Mouse (Mus musculus) stomach, embryonic 16.5 days (tissue): ENCODE results near the gene Nr4a1. TPM values are rescaled to one million over a fixed set of nuclear protein-coding genes. Genes with fewer than 3 reads are reported as not detected.

Source experiments
- ATAC-seq: fragments of 200-750 bp; cut with Nextera tagmentation; 2 replicates; pipeline ENCODE4 v1.8.0; 2017; ENCODE audit warnings: moderate number of reproducible peaks, moderate TSS enrichment; ENCODE audit not compliant: insufficient read depth, low FRiP score
- H3K27ac ChIP-seq: fragments of 300-500 bp; sonication (generic); 2 replicates; pipeline ENCODE4 v1.5.1; 2014; ENCODE audit warnings: low read length
- H3K27me3 ChIP-seq: fragments of 300-500 bp; sonication (generic); 2 replicates; pipeline ENCODE4 v1.6.1; 2014; ENCODE audit warnings: low read length, control low read depth, mixed read lengths; ENCODE audit not compliant: control insufficient read depth, insufficient read depth
- H3K36me3 ChIP-seq: fragments of 300-500 bp; sonication (generic); 2 replicates; pipeline ENCODE4 v1.6.1; 2014; ENCODE audit warnings: low read length; ENCODE audit not compliant: control insufficient read depth, insufficient read depth
- H3K4me1 ChIP-seq: fragments of 300-500 bp; sonication (generic); 2 replicates; pipeline ENCODE4 v1.6.1; 2014; ENCODE audit warnings: low read length, control low read depth, mixed read lengths; ENCODE audit not compliant: control insufficient read depth, insufficient read depth
- H3K4me2 ChIP-seq: fragments of 300-500 bp; sonication (generic); 2 replicates; pipeline ENCODE4 v1.6.1; 2014; ENCODE audit warnings: low read depth, low read length, mixed read lengths
- H3K4me3 ChIP-seq: fragments of 300-500 bp; sonication (generic); replicated peaks from 2 replicates; pipeline ENCODE4 v1.5.1; 2014; ENCODE audit warnings: mild to moderate bottlenecking, low read length
- H3K9ac ChIP-seq: fragments of 300-500 bp; sonication (generic); 2 replicates; pipeline ENCODE4 v1.6.1; 2014; ENCODE audit warnings: low read length
- H3K9me3 ChIP-seq: fragments of 300-500 bp; sonication (generic); replicated peaks from 2 replicates; pipeline ENCODE4 v1.6.1; 2016; ENCODE audit warnings: low read length, control low read depth; ENCODE audit not compliant: control insufficient read depth
- WGBS: fragments of 180-500 bp; shearing (Covaris S2); extraction: QIAGEN DNeasy Blood & Tissue Kit; methylation state at CpG from one replicate; pipeline ENCODE4 v1.1.7; 2014; 5-methylcytosine and 5-hydroxymethylcytosine counted together
- polyA plus RNA-seq: library from polyadenylated mRNA; unstranded; fragments of >200 nt; fragmentation: Nextera tagmentation; extraction: Ambion mirVana; gene quantifications from 2 replicates; pipeline ENCODE4 v1.2.1, GENCODE M21; 2015

Nr4a1 gene
- polyA plus RNA-seq, 1 experiment from 2014 or later = 13.3 TPM

GRCm38 (mm10) chr15:101247155-101247498 is 6.9 kb upstream of the Nr4a1 start:
- WGBS = 72% methylated on average over 1 of the region's 1 CpGs
- no peaks in the 10 kb centered on the region for H3K9me3 ChIP-seq
- H3K36me3 ChIP-seq = no peaks in the 10 kb centered on the region
- peaks cover 17% of the 10 kb centered on the region for H3K4me1 ChIP-seq
- H3K4me3 ChIP-seq = peak overlapping the region; percentile 49
- H3K27me3 ChIP-seq = no peaks in the 10 kb centered on the region
- H3K4me2 ChIP-seq = peak overlapping the region; percentile 80
- no peak overlapping the region; the same call in 1 of the 2 replicates for H3K9ac ChIP-seq
- ATAC-seq = no peak
- H3K27ac ChIP-seq = peak overlapping the region; percentile 93; the same call in 1 of the 2 replicates

DNA sequence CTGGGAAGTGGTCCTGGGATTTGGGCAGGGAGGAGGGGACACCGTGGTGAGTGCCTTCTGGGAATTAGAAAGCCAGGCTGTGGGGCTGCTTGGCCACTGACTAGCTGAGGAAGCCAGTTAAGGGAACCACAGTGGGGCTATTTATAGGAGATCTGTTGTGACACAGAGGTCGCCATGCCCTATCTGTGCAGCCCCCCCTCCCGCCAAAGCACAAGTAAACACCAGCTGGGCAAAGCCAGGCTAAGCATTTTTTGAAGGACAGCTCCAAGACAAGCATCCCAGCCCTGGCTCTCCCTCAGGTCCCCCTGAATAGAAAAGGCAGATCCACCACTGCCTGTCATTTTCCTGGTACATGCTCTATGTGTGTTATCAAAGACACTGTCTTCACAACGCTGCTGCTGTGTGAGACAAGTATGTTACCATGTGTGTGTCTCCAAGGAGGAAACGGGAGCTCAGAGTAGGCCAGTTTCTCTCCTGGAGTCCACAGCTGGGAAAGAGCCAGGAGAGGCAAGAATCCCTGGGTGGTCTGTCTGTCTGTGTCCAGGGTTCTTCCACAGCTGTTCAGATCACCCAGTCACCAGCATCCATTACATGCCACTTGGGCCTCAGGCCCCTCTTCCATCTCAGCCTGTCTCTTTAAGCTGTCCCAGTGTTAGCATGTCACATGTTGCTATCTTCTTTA is 5.9 kb upstream of the Nr4a1 start:
- Histone ChIP-seq H3K27me3 (no peaks in the 10 kb centered on the region), H3K9me3 (no peaks in the 10 kb centered on the region), H3K27ac (peak overlapping the region; percentile 75), H3K4me3 (no peak overlapping the region), H3K4me1 (peaks cover 17% of the 10 kb centered on the region), H3K9ac (peak overlapping the region; percentile 48; the same call in 1 of the 2 replicates), H3K4me2 (no peak overlapping the region), H3K36me3 (no peaks in the 10 kb centered on the region)
- ATAC-seq = no peak
- 33% methylated on average over 5 of the region's 5 CpGs for WGBS

- H3K36me3 ChIP-seq = no peaks in the 10 kb centered on the region
- H3K27me3 ChIP-seq = no peaks in the 10 kb centered on the region
- no peaks in the 10 kb centered on the region for H3K9me3 ChIP-seq
- no peak overlapping the region for H3K27ac ChIP-seq
- peaks cover 26% of the 10 kb centered on the region for H3K4me1 ChIP-seq
- no peak overlapping the region for H3K4me2 ChIP-seq
- no peak overlapping the region for H3K9ac ChIP-seq
- no peak for ATAC-seq
- WGBS = 68% methylated on average over 9 of the region's 9 CpGs
- no peak overlapping the region for H3K4me3 ChIP-seq
These were observed 3.8 kb upstream of the Nr4a1 start for GRCm38 (mm10) chr15:101250220-101250800.

DNA sequence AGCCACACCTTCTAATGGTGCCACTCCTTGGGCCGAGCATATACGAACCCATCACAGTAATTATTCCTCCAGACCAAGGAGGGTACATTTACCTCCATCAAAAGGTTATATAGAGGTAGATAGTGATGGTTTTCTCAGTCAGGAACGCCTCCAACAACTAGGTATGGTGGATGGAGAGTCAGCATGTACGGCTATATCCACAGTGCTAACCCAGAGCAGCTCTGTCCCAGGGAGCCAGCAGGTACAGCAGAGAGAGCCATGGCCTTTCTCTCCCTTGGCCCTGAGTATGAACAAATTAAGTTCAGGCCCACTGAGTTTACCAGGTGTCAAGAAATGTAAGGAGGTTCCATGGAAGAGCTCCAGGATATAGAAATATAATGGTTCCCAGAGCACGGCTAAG is 2.1 kb upstream of the Nr4a1 start:
- Histone ChIP-seq H3K27me3 (no peaks in the 10 kb centered on the region), H3K27ac (no peak overlapping the region), H3K4me1 (peaks cover 21% of the 10 kb centered on the region), H3K9ac (no peak overlapping the region), H3K4me2 (no peak overlapping the region), H3K36me3 (no peaks in the 10 kb centered on the region), H3K4me3 (no peak overlapping the region), H3K9me3 (no peaks in the 10 kb centered on the region)
- 87% methylated on average over 5 of the region's 5 CpGs for WGBS
- no peak for ATAC-seq

DNA sequence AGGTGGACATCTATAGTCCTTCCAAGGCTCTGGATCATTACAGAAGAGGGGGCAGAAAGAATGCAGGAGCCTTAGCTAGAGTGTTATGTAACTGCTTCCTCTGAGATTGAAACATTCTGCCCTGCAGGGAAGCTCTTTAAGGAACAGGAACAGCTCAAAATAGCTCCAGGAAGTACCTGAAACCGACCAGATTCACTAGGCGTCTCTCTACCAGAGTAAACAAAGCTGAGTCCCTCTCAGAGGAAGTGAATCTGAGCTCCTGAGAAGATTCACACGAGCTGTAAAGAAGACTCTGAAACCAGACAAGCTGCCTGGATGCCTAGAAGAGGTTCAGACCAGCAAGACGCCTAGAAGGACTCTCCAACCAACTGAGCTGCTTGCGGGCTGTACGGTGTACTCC is 1.5 kb upstream of the Nr4a1 start:
- Histone ChIP-seq H3K27ac (no peak overlapping the region), H3K36me3 (no peaks in the 10 kb centered on the region), H3K4me1 (peaks cover 21% of the 10 kb centered on the region), H3K4me3 (no peak overlapping the region), H3K4me2 (no peak overlapping the region), H3K9me3 (no peaks in the 10 kb centered on the region), H3K9ac (no peak overlapping the region), H3K27me3 (no peaks in the 10 kb centered on the region)
- no peak for ATAC-seq
- 71% methylated on average over 6 of the region's 6 CpGs for WGBS

- no peaks in the 10 kb centered on the region for H3K36me3 ChIP-seq
- no peaks in the 10 kb centered on the region for H3K27me3 ChIP-seq
- peak overlapping the region; percentile 95 for H3K4me2 ChIP-seq
- 0 out of 2 replicates have a peak overlapping the region, but pooled peaks have one; percentile 2 for H3K27ac ChIP-seq
- H3K9me3 ChIP-seq = no peaks in the 10 kb centered on the region
- peak overlapping the region; percentile 86 for H3K9ac ChIP-seq
- peaks cover 12% of the 10 kb centered on the region; the same call in 1 of the 2 replicates for H3K4me1 ChIP-seq
- no peak for ATAC-seq
- peak overlapping the region; percentile 64 for H3K4me3 ChIP-seq
- WGBS = 31% methylated on average over 3 of the region's 3 CpGs
These were observed 545 bp upstream of the Nr4a1 start for GRCm38 (mm10) chr15:101253563-101253885.

GRCm38 (mm10) chr15:101255842-101256462 is 1.9 kb downstream of the Nr4a1 start:
- H3K4me3 ChIP-seq = no peak overlapping the region
- WGBS = 81% methylated on average over 7 of the region's 7 CpGs
- no peak for ATAC-seq
- no peak overlapping the region for H3K27ac ChIP-seq
- H3K9ac ChIP-seq = no peak overlapping the region
- H3K4me1 ChIP-seq = peaks cover 23% of the 10 kb centered on the region
- H3K4me2 ChIP-seq = no peak overlapping the region
- no peaks in the 10 kb centered on the region for H3K36me3 ChIP-seq
- no peaks in the 10 kb centered on the region for H3K9me3 ChIP-seq
- H3K27me3 ChIP-seq = no peaks in the 10 kb centered on the region

DNA sequence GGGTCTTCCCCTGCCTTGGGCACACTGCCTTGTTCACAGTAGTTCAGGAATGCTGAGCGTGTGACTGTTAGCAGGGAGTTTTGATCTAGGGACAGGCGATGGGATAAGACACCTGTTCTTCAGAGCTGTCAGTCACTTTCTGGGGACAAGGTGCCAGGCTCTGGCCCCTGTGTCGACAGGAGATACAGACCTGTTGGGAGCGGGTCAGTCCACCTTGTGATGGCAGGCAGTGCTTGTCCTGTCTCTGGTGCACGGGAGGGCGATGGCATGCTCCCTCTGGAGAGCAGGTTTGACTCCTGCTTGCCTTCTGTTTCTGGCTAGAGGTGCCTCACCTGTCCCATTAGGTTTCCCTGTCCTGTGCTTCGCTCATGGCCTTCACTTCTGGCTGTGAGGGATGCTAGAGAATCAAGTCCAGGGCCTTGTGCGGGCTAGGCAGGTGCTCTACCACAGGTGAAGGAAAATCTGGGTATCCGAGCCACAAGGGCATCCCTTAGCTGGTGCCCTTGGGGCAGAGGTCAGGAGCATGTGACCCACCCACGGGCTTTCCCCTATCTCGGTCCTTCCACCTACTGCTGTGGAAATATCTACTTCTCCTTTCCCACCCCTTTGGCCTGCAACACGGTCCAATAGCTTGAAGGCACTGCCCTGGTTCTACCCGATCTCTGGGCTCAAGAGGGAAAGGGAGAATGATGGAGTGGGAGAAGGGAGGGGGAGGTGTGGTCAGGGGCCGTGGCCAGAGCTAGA is 2.6 kb downstream of the Nr4a1 start:
- no peak for ATAC-seq
- 73% methylated on average over 14 of the region's 14 CpGs for WGBS

GRCm38 (mm10) chr15:101258420-101258819 is 4.4 kb downstream of the Nr4a1 start:
- Histone ChIP-seq H3K27me3 (no peaks in the 10 kb centered on the region), H3K27ac (no peak overlapping the region), H3K9me3 (no peaks in the 10 kb centered on the region), H3K9ac (no peak overlapping the region), H3K4me1 (peaks cover 39% of the 10 kb centered on the region), H3K4me3 (no peak overlapping the region), H3K4me2 (no peak overlapping the region), H3K36me3 (no peaks in the 10 kb centered on the region)
- ATAC-seq = no peak
- 79% methylated on average over 11 of the region's 11 CpGs for WGBS

More for the DNA sequence above, 2.6 kb downstream of the Nr4a1 start:
- Histone ChIP-seq H3K27me3 (no peaks in the 10 kb centered on the region), H3K27ac (no peak overlapping the region), H3K4me3 (no peak overlapping the region), H3K9ac (no peak overlapping the region), H3K36me3 (no peaks in the 10 kb centered on the region), H3K4me2 (no peak overlapping the region), H3K9me3 (no peaks in the 10 kb centered on the region), H3K4me1 (peaks cover 30% of the 10 kb centered on the region)
